Mouse (Mus musculus) myocyte (in vitro differentiated cells): ENCODE data around the gene Agfg2.

Source experiments
- MAX ChIP-seq: IDR thresholded peaks from one replicate; pipeline ENCODE4 v1.6.1; 2011; ENCODE audit warnings: low read depth, mild to moderate bottlenecking, control low read depth
- USF1 ChIP-seq: IDR thresholded peaks from one replicate; pipeline ENCODE4 v1.6.1; 2011; ENCODE audit warnings: low read depth, mild to moderate bottlenecking, control low read depth, moderate library complexity

GRCm38 (mm10) chr5:137639472-137639871, 45.1 kb downstream of the Agfg2 start:
- TF ChIP-seq MAX (no peak), USF1 (no peak)
